16 mouse cellular contexts compared by ENCODE assay signal in the genomic region with DNA sequence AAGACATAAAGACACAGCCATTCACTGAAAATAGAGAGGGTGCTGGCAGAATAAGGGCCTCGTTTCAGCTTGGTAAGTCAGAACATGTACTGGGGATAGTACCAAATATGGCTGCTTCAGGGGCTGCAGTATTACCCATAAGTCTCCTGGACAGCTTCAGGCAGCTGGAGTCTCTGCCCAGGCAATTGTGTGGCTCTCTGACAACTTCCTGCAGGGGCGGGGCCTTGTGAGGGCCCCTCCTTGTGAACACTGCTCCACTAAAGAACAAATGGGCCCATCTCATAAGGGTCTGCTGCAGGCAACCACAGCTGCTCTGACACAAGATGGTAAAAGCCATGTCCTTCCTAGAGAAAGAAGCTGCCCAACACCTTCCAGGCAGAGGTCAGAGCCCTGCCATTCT.
"Had no signal": no experiment of that assay in that cellular context is flagged by ENCODE, and none has a peak within 500 bp of the region (broad histone marks: within the 10 kb centered on the region; RNA-seq: fewer than 3 reads in every experiment).

No protein-coding gene starts in this region.

- H3K4me1 ChIP-seq: stomach, embryonic 15.5 days had no signal

- DNase-seq: retina, postnatal 1 day; right cerebral cortex, adult 18-20 months; right cerebral cortex, postnatal 14 days; right cerebral cortex, postnatal 25 days; right cerebral cortex, postnatal 4 days; spleen, adult 18-20 months; thymus, adult 18-20 months; thymus, adult 2 months; thymus, postnatal 14 days; thymus, postnatal 25 days; thymus, postnatal 36 days; thymus, postnatal 4 days had no signal

- H3K9me3 ChIP-seq: neural tube, embryonic 13.5 days; neural tube, embryonic 15.5 days; stomach, embryonic 15.5 days had no signal

- H3K27ac ChIP-seq: neural tube, embryonic 13.5 days; neural tube, embryonic 15.5 days; stomach, embryonic 15.5 days; stomach, postnatal 0 days had no signal

- H3K36me3 ChIP-seq: neural tube, embryonic 13.5 days; neural tube, embryonic 15.5 days; stomach, embryonic 15.5 days had no signal

- H3K9ac ChIP-seq: neural tube, embryonic 13.5 days; neural tube, embryonic 15.5 days; stomach, embryonic 15.5 days had no signal

- H3K4me3 ChIP-seq: neural tube, embryonic 13.5 days; neural tube, embryonic 15.5 days; stomach, embryonic 15.5 days had no signal

- H3K4me2 ChIP-seq: neural tube, embryonic 13.5 days; neural tube, embryonic 15.5 days; stomach, embryonic 15.5 days had no signal

- H3K27me3 ChIP-seq: stomach, embryonic 15.5 days had no signal
